Mouse (Mus musculus) common myeloid progenitor, adult 5-6 weeks (primary cell): ENCODE measurements around the gene Kitl. TPM values are rescaled to one million over a fixed set of nuclear protein-coding genes. Genes with fewer than 3 reads are reported as not detected.

Experiments used
- ATAC-seq: replicated peaks from 2 replicates; pipeline ENCODE4 v1.8.0; 2016; ENCODE audit warnings: low read depth, mild to moderate bottlenecking, moderate TSS enrichment, inconsistent platforms; ENCODE audit not compliant: poor library complexity, severe bottlenecking
- total RNA-seq: library from RNA; stranded (forward); fragments of 200-1000, 187-1606 nt; gene quantifications from 2 replicates; pipeline ENCODE4 v1.2.3, GENCODE M21; 2017

The Kitl gene
- 0.09 and 1.5 TPM in 2 replicates for total RNA-seq

DNA sequence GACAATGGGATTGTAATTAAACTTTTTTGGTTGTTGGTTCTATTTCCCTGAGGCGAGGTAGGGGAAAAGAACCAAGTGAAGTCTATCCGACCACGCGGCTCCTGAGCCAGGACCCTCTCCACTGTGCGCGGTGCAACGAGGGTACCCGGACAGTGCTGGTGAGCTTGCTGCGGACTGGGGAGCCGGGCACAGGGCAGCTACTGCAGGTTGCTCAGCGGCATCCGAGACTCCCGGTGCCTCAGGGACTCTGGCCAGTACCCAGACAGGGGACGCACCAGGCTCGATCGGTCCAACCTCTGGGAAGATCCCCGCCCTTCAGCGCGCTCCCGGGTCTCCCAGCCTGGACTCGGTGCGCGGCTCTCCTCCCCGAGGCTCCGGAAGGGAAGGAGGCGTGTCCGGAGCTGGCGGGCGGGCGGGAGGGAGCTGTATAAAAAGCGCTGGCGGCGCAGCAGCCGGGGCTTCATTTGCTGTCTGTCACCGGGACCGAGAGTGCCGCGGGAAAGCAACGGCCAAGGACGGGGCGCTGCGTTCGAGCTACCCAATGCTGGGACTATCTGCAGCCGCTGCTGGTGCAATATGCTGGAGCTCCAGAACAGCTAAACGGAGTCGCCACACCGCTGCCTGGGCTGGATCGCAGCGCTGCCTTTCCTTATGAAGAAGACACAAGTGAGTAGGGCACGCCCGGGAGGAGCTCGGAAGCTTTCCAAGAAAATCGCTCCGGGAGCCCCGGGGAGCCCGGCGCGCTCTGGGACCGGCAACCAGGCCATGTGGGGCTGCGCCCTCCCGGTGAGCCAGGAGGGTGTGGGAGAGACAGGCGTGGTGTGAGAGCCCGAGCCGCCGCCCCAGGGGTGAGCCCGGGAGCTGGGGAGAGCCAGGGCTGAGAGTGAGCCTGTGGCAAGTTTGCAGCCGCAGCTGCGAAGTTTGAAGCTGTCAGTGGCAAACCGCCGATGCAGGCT, at the start of gene Kitl:
Kitl (plus strand) TSS at position 261 of the 956 bp plus-strand sequence.
- peak; percentile 76 for ATAC-seq

DNA sequence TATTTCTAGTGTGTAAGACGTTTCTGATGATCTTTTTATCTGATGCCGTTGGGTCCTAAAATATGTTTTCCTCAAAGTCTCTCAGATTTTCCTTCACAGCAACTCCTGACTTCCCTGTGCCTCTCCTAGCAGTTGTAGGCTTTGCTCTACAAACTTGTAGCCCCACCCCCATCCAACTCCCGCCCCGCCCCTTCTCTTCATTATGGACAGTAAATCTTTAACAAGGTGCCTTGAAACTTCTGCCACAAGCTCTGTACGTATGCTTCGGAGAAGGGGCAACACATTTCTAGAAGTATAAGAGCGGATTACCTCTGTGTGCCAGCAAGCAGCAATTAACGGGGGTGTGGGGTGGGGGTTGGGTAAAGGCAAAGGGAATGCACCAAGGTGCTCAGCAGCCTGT, 42.6 kb upstream of the Kitl start:
- ATAC-seq, result no peak

DNA sequence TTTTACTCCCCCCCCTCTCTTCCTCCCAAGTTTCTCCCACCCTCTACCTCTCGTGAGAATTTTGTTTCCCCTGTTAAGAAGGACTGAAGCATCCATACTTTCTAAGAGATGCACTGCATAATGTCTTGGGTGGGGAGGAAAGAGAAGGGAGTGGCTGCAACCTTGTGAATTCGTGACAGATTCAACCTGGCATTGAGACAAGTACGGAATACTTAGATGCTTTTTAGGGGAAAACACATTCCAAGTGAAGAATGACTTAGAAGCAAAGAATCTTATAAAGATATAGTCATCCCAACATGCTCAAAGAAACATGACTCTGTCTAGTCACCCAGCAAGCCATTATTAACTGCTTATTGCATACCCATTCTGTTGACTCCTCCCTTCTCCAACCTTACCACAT, 35.3 kb upstream of the Kitl start:
- no peak for ATAC-seq

DNA sequence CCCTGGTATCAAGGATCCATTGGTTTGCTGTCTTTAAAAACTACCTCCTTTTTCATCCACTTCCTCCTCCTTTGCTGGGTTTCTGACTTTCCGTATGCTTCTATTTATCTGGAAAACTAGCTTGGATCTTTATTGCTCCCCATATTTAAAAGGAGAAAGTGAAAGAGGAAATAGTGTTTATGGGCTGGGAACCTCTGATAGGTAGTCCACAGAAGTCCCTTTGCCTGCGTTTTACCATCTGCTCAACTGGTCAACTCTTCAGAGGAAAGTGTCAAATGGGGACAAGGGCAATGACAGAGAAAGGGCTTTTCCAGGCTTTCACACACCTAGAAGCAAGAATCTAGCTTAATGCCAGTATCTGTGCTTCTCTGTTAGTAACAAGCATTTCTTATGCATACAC, 34.5 kb upstream of the Kitl start:
- ATAC-seq, result 0 out of 2 replicates have a peak, but pooled peaks have one; percentile 29

DNA sequence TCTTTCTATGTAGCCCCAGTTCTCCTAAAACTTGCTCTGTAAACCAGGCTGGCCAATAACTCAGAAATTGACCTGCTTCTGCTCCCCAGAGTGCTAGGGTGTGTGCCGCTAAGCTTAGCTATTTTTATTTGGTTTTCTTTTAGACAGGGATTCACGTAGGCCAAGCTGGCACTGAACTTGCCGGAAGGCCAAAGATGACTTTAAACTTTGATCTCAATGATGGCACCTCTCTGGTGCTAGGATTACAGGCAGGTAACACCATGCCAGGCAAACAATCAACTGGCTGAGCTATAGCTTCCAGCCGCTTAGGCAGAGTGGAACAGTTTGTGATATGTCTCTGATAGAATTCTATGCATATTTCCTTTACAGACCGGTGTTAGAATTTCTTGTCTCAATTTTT, 33.5 kb upstream of the Kitl start:
- ATAC-seq, result no peak

DNA sequence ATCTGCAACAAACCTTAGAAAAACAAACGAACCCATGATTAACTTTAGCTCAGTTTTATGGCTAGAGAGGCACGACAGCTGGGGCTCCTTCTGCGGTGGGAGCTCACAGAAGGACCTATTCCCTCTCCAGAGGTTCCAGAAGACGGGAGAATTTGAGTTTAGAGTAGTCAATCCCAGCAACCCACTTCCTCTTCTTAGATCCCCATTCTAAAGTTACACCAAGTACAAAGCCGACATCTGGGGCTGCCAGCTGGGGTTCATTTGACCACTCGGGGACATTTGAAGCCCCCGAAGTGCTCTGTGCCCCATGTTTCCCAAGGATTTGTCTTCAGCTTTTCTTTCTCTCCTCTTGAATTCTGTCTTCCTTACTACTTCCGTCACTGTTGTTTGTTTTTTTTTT, 28.7 kb upstream of the Kitl start:
- ATAC-seq, result peak; percentile 82

DNA sequence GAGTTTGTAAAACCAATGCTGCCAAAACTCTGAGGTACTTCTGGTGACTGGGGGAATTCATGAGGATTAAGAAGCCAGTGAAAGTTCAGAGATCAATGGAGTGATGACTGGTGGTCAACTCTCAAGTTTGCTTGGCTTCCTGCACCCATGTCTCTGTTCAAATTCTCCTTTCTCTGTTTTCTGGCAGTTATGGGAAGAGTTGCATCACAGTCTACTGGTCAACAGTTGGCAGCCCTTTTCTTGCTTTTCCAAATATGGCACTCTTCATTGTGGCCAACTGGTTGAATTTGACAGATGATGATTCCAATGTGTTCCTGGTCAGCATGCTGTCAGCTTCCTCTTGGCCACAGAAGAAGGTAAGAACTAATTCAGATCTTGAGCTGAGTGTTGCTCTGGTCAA, 25.7 kb upstream of the Kitl start:
- ATAC-seq, result no peak

DNA sequence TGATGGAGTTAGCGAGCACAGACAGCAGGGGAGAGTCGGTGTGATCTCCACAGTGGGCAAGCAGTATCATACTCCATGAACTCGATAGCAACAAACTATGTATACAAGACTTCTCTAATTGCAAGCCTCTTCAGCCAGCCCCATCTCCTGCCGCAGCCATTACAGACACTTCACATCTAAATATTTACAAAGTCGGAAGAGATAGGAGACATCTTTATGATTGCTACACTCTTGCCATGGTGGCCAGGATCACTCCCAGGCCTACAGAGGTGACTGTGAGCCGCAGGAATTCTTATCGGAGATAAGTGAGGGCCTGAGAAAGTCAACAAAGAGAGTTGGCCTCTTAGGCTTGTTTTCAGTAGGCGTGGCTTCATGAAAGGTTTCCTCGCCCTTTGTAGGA, 23.3 kb upstream of the Kitl start:
- ATAC-seq, result no peak

DNA sequence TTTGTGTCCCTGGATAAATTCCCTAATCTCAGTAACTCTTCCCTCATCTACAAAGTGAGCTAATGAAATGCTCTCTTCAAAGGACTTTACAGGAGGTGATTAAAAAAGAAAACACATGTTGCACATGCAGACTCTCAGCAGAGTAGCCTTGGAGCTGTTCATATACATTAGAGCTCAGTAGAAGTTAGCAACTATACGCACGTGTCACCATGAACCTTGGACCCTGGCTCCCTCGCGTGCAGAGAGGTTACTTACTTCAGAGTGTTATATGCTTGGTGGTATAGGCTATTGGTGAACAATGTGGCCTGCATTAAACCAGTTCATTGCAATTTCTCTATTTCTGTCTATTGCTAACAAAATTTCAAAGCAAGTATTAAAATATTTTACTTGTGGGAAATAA, 14.0 kb upstream of the Kitl start:
- ATAC-seq, result no peak

DNA sequence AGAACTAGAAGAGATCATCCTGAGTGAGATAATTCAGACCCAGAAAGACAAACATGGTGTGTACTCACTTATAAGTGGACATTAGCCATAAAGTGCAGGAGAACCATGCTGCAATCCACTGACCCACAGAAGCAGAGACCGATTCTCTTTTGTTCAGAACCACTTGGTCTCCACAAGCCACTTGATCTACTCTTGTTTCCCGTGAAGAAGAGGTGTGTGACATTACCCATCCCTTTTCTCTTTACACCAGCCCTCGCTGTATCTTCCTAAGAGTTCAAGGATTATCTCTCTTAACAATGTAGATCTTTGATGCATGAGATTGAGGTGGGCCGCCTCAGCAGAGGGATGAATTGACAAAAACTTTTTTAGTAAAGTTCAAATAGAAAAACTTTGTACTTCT, 11.6 kb upstream of the Kitl start:
- no peak for ATAC-seq

DNA sequence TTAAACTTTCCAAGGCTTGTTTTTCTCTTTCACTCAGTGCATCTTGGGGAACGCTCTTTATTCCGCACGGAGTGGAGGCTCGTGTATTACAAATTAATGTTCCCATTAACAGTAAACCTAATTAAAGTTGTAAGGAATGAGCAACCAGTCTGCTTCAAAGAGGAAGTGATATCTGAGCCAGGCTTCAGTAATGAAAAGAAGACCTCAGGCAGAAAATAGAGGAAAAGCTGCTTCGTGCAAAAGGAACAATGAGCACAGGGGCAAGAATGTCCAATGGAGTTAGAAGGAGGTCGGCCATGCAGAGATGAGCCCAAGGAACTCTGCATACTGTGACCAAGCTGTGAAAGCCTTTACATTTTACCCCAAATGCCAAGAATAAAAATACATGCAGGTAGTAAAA, 5.7 kb upstream of the Kitl start:
- ATAC-seq, result no peak

DNA sequence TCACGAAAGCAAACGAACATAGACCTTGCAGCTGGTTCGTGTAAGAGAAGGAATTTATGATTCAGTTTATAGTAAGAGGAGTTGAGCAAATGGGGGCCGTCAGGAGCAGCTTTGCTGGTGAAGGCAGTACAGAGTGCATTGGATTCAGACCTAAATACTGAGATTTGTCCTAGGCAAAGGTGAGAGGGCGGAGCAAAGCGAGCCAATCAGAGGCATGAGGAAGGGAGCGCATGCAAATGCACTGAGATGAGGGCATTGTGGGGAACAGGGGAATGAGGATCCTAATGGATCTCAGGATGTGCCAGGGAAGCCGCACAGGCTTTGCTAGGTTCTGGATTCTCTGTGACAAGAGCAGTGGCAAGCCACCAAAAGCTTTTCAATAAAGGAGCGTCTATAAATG, 5.1 kb upstream of the Kitl start:
- no peak for ATAC-seq

DNA sequence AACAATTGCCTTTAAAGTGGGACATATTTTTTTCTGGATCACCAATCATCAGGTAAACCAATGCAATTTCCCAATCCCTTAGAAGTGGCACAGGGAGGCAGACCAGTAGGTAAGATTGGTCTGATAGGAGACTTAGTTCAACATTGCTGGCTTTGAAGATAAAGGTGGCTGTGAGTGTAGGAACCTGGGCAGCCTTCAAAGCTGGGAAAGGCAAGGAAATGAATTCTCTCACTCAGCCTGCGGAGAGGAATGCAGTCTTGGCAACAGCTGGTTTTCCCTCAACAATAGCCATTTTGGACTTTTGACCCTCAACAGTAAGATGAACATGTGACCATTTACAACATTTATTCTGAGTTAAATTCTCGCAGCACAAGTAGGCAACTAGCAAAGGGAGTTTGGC, 1.3 kb upstream of the Kitl start:
- no peak for ATAC-seq

DNA sequence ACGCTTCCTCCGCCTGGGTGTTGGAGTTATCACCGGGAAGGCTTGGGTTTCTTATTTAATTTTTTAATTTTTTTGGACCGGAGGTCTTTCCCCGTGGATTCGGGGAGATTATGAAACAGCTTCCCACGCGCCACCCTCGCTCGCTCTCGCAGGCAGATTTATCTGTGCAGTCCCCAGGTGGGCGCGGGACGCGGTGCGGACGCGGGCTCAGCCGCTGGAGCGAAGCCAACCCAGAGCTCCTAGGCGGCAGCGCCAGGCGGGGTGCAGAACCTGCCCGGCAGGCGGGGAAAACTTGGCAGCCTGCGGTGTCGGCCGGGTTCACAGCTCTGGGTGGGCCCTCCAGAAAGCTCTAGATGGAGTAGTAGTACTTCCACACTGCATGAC, 888 bp downstream of the Kitl start:
- ATAC-seq, result peak; percentile 36

DNA sequence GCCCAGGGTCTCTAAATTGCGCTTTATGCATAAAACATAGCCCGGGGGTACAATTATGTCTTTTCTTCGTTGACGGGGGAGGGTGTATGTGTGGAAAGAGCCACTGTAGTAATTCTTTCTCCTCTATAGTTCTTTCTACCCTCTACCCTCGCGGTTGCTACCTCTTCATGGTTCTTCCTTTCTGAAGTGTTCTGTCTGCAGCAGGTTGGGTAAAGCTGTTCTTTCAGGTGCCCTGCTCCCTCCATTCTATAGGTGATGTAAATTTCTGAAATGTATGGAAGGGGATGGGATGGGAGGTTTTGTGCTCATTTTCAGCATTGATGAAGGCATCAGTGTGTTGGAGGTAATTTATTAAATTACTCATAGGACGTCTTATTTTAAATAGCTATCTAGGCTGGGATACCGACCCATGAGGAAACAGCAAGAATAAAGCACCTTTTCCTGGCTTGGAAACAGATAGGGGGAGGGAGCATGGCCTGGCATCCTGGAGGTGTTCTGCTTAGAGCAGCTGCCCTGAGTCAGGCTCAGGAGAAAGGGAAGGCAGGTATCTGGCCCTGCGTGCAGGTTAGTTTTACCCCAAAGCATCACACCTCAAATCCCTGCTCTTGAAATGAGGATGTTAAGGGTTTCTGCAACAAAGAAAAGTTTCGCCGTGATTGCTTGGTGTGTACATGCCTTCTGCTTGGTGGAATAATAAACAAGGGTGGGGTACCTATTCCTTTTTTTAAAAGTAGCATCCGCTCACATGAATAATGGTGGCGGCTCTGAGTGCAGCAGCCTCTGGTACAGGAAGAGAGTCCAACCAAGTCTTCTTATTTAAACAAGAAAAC, 1.7 kb downstream of the Kitl start:
- no peak for ATAC-seq

DNA sequence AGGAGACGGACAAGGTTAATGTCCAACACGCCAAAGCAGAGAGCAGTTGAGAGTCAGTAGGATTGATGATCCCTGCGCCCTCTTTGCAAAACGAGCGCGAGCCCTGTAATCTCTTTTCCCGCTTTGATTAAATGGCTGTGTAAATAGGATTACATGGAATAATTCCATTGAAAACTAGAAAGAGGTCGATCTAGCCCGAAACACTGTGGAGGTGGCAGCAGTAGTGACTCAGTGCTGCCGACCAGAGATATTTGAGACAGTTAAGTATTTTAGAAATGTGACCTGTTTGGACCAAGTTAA, 2.3 kb downstream of the Kitl start:
- ATAC-seq, result no peak

DNA sequence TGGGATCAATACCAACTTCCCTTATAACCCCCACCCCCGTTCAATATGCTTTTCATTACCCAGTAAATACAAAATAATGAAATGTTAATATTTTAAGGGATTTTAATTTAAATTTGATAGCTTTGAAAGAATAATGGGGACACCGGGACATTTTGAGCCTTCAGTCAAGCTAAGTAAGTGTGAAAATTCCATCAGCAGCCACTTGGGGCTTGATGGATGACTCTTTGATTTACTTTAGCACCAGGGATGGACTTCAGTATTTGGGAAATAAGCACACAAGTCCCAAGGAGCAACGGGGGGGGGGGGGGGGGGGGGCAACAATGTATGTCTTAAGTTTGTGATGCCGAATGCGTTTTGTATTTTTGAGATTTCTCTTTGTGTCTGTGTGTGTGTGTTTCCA, 3.1 kb downstream of the Kitl start:
- no peak for ATAC-seq

DNA sequence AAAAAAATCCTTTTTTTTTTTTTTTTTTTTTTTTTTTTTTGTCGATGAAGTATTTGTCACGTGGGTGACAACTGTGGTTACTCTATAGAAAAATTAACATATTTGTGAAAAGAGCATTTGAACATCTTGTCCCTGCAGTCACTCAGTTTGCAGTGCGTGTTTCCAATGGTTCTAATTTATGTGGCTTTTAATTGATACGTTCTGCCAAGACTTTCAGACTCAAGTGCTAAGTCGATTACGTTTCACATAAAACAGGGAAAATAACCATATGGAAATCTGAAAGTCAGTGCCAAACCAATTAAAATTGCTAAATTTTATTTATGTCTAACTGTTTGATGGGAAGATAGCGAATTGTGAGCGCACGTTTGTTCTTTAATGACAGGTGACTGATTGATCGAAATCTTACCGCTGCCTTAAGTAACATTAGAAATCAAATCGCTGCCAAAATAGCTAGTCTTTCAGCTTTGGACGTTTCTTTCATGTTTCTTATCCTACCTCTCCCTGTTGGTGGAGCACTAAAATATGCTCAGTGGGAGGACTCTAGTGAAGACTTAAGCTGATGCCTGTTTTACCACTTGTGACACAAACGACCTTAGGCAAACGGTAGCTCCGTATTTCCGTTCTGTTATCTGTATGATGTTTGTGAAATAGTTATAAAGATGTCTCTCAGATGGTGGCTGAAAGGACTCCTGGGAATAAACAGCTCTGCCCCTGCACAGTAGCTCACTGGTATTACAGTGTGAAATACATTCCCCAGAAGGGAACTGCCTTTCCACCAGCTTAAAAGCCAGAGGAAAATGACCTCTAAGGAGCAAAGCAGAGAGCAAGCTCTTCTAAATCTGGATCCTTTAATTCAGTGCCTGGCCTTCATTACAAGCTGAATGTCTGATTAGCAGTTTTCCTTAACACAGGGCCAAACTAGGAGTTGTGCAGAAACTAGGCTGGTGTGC, 4.1 kb downstream of the Kitl start:
- no peak for ATAC-seq

DNA sequence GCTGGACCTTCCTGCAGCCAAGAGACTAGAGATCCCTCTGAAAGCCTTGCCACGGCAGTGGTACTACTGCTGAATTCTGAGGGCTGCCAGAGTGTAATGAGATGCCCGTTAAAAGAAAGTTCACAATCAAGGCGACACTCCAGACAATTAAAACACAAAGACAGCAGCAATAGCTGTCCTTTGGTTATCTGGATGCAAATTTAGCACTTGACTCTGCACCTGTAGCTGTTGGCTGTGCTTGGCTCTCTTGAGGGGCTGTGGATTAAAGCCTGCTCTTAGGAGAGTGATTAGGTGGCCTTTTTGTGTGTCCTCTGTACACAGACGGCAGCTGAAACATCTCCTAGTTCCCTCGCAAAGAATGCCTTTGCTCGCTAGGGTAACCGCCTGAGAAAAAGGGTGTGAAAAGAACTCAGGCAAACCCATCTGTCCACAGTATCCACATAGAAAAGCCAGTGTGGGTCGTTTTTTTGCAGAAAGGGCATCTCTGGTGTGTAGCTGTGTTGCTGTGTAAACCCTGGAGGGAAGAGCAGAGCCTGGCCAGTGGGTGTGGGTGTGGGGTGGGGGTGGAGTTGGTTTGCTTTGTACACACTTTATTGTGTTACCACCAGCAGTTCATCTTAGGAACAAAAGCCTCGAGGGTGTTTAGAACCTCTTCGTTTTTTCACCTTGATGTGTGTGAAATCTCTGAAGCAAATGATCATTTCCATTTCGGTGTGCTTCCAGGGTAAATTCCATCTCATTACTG, 6.8 kb downstream of the Kitl start:
- ATAC-seq, result no peak

DNA sequence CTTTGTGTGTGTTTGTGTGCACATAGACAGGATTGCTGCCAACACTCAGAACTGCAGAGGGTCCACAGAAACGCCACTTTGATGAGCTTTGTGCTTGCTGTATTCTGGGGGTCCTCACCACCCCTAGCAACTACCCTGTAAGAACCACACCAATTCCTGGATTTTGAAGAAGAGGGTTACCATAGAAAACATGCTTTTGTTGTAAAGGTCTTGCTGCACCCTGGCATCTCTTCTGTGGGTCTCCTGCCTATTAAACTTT, 7.3 kb downstream of the Kitl start:
- no peak for ATAC-seq
